Comparison of ENCODE assay signal across 9 mouse cellular contexts in genomic region chr13:63305160-63306011, GRCm38 (mm10).
DNase-seq lines count a peak whose midpoint lies in the region; ATAC-seq lines count a peak whose summit lies in the region.
"Had no signal": no experiment of that assay in that cellular context is flagged by ENCODE, and none has a peak within 500 bp of the region (broad histone marks: within the 10 kb centered on the region; RNA-seq: fewer than 3 reads in every experiment).

No protein-coding gene starts in this region.

- no peak overlapping the region for H3K4me2 ChIP-seq in forebrain, embryonic 12.5 days
- no peak overlapping the region for H3K4me2 ChIP-seq in midbrain, embryonic 13.5 days (replicated peaks)
- no peak overlapping the region for H3K4me2 ChIP-seq in midbrain, embryonic 11.5 days
- no peak overlapping the region for H3K4me2 ChIP-seq in liver, embryonic 16.5 days (ENCODE audit: low read depth, low read length)
- H3K4me2 ChIP-seq: embryonic facial prominence, embryonic 12.5 days had no signal

- H3K9me3 ChIP-seq in forebrain, embryonic 10.5 days = no peaks in the 10 kb centered on the region
- no peaks in the 10 kb centered on the region for H3K9me3 ChIP-seq in forebrain, embryonic 12.5 days
- H3K9me3 ChIP-seq in midbrain, embryonic 13.5 days = no peaks in the 10 kb centered on the region
- H3K9me3 ChIP-seq in midbrain, embryonic 11.5 days (ENCODE audit: control insufficient read depth, low read length) = no peaks in the 10 kb centered on the region
- H3K9me3 ChIP-seq in liver, embryonic 16.5 days (replicated peaks; ENCODE audit: control insufficient read depth, low read length) = no peaks in the 10 kb centered on the region
- H3K9me3 ChIP-seq: embryonic facial prominence, embryonic 12.5 days had no signal

- H3K4me1 ChIP-seq in forebrain, embryonic 10.5 days = peaks cover 36% of the 10 kb centered on the region
- peaks cover 12% of the 10 kb centered on the region for H3K4me1 ChIP-seq in forebrain, embryonic 12.5 days
- H3K4me1 ChIP-seq in midbrain, embryonic 13.5 days (replicated peaks) = peaks cover 11% of the 10 kb centered on the region
- H3K4me1 ChIP-seq in midbrain, embryonic 11.5 days (ENCODE audit: control insufficient read depth, insufficient read depth, low read length) = peaks cover 4% of the 10 kb centered on the region; the same call in 1 of the 2 replicates
- H3K4me1 ChIP-seq in liver, embryonic 16.5 days (ENCODE audit: control insufficient read depth, low read depth, low read length) = no peaks in the 10 kb centered on the region

- H3K4me3 ChIP-seq in forebrain, embryonic 10.5 days = no peak overlapping the region
- no peak overlapping the region for H3K4me3 ChIP-seq in forebrain, embryonic 12.5 days (replicated peaks)
- H3K4me3 ChIP-seq in midbrain, embryonic 13.5 days (replicated peaks) = no peak overlapping the region
- no peak overlapping the region for H3K4me3 ChIP-seq in midbrain, embryonic 11.5 days (ENCODE audit: low read depth, low read length)
- no peak overlapping the region for H3K4me3 ChIP-seq in liver, embryonic 16.5 days (ENCODE audit: low read depth, low read length)
- H3K4me3 ChIP-seq: embryonic facial prominence, embryonic 12.5 days had no signal

- peaks cover 68% of the 10 kb centered on the region for H3K36me3 ChIP-seq in forebrain, embryonic 10.5 days (replicated peaks)
- peaks cover 39% of the 10 kb centered on the region for H3K36me3 ChIP-seq in forebrain, embryonic 12.5 days (replicated peaks)
- peaks cover 46% of the 10 kb centered on the region for H3K36me3 ChIP-seq in midbrain, embryonic 13.5 days
- peaks cover 11% of the 10 kb centered on the region; the same call in 1 of the 2 replicates for H3K36me3 ChIP-seq in midbrain, embryonic 11.5 days (ENCODE audit: control insufficient read depth, insufficient read depth, low read length)
- peaks cover 3% of the 10 kb centered on the region; the same call in 1 of the 2 replicates for H3K36me3 ChIP-seq in liver, embryonic 16.5 days (ENCODE audit: control insufficient read depth, insufficient read depth)

- no peaks in the 10 kb centered on the region for H3K27me3 ChIP-seq in forebrain, embryonic 10.5 days (ENCODE audit: poor library complexity, severe bottlenecking)
- H3K27me3 ChIP-seq in forebrain, embryonic 12.5 days = no peaks in the 10 kb centered on the region
- H3K27me3 ChIP-seq in midbrain, embryonic 13.5 days = no peaks in the 10 kb centered on the region
- no peaks in the 10 kb centered on the region for H3K27me3 ChIP-seq in midbrain, embryonic 11.5 days (ENCODE audit: control insufficient read depth, insufficient read depth, low read length)
- H3K27me3 ChIP-seq in liver, embryonic 16.5 days (ENCODE audit: control insufficient read depth, insufficient read depth, low read depth, low read length) = no peaks in the 10 kb centered on the region
- H3K27me3 ChIP-seq: embryonic facial prominence, embryonic 12.5 days had no signal

- DNase-seq in forebrain, embryonic 10.5 days (ENCODE audit: extremely low spot score, low spot score) = no peak
- no peak for DNase-seq in midbrain, embryonic 11.5 days (ENCODE audit: low spot score, missing footprints)
- DNase-seq in heart, adult 8-10 months (ENCODE audit: low spot score) = peak; percentile 45
- no peak for DNase-seq in right cerebral cortex, postnatal 4 days
- no peak for DNase-seq in right cerebral cortex, adult 2 months (ENCODE audit: low spot score in 2 of 2)

- WGBS in forebrain, embryonic 10.5 days = 83% methylated on average over 16 of the region's 16 CpGs
- whole genome bisulfite sequencing in forebrain, embryonic 12.5 days = 87% methylated on average over 16 of the region's 16 CpGs
- WGBS in midbrain, embryonic 13.5 days = 75% methylated on average over 16 of the region's 16 CpGs
- 78% methylated on average over 16 of the region's 16 CpGs for WGBS in midbrain, embryonic 11.5 days
- WGBS in liver, embryonic 16.5 days (ENCODE audit: insufficient replicate concordance) = 71% methylated on average over 16 of the region's 16 CpGs

- H3K27ac ChIP-seq in forebrain, embryonic 10.5 days = peak overlapping the region; percentile 27; the same call in 1 of the 2 replicates
- H3K27ac ChIP-seq in forebrain, embryonic 12.5 days = no peak overlapping the region
- no peak overlapping the region for H3K27ac ChIP-seq in midbrain, embryonic 13.5 days
- H3K27ac ChIP-seq in midbrain, embryonic 11.5 days (ENCODE audit: low read depth, low read length) = no peak overlapping the region
- H3K27ac ChIP-seq in liver, embryonic 16.5 days (ENCODE audit: low read length) = no peak overlapping the region
- H3K27ac ChIP-seq: embryonic facial prominence, embryonic 12.5 days had no signal

- no peak for ATAC-seq in forebrain, embryonic 12.5 days (ENCODE audit: low FRiP score)
- ATAC-seq in midbrain, embryonic 13.5 days = peak; percentile 46; the same call in 1 of the 2 replicates
- no peak for ATAC-seq in midbrain, embryonic 11.5 days (ENCODE audit: low FRiP score)
- ATAC-seq in liver, embryonic 16.5 days (ENCODE audit: low read depth) = 0 out of 2 replicates have a peak, but pooled peaks have one; percentile 22

- H3K9ac ChIP-seq in forebrain, embryonic 12.5 days = no peak overlapping the region
- no peak overlapping the region for H3K9ac ChIP-seq in midbrain, embryonic 13.5 days (replicated peaks)
- H3K9ac ChIP-seq in midbrain, embryonic 11.5 days (ENCODE audit: low read length) = no peak overlapping the region
- no peak overlapping the region for H3K9ac ChIP-seq in liver, embryonic 16.5 days (ENCODE audit: low read depth, low read length)
- H3K9ac ChIP-seq: embryonic facial prominence, embryonic 12.5 days had no signal

Comparison
In these comparisons a context has a peak if more than half of its experiments do, and no peak if none do; other contexts are left out.
1. ATAC-seq: peak in midbrain, embryonic 13.5 days (single experiment) and liver, embryonic 16.5 days (single experiment); none in forebrain, embryonic 12.5 days (single experiment) and midbrain, embryonic 11.5 days (single experiment).